Mouse (Mus musculus): ENCODE data around the gene Prdx1.
"Not testable (repeated sequence)": the region's sequence is repeated elsewhere in the genome, so short reads cannot be mapped to it uniquely, and the experiment has no call there.

Prdx1 gene

GRCm38 (mm10) chr4:116677808-116678207, 7.5 kb upstream of the Prdx1 start:
- DNase-seq (ENCODE audit: low spot score in 2 of 2): no peak

DNA sequence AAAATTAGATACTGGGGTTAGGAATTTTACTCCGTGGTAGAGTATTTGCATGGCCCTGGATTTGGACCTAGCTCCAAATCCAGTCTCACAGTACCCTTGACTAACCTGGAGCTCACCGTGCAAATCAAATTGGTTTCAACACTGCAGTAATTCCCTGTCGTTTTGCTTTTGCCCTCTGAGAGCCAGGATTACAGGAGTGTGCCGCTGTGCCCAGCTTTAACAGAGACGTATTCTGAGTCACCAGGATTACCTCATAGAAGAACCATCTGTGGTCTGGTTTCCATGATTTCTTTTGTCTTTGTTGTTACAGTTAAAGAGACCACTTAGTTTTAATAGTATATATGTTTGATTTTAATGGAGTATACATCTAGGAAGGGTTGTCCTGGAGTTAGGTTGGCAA, 6.2 kb upstream of the Prdx1 start:
- DNase-seq (ENCODE audit: low spot score in 2 of 2): no peak

DNA sequence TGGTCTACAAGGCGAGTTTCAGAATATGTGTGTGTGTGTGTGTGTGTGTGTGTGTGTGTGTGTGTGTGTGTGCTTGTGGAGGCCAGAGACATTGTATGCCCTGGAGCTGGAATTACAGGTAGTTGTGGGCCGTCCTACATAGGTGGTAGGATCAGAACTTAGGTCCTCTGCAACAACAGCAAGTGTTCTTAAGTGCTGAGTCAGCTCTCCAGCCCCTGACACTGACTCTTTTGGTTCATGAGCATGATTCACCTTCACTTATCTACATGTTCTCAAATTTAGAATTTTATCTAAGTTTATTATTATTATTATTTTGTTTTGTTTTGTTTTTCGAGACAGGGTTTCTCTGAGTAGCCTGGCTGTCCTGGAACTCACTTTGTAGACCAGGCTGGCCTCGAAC, 4.8 kb upstream of the Prdx1 start:
- not testable (repeated sequence) for DNase-seq (ENCODE audit: low spot score in 2 of 2)

DNA sequence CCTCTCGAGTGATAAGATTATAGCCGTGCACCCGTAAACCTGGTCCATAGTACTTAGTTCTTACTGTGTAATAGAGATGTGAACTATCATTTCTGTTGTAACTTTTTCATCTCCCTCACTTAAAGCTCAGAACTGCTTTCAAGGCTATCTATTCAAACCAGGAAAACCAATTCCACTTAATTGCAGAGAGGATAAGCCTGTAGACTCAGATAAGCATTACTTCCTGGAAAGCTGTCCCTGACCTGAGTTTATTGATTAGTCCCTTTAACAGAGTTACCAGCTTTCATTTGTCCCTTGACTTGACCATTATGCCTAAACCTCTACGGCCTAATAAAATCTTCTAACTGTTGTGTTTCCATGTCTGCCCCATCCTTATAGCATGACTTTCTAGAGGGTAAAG, 1.4 kb upstream of the Prdx1 start:
- no peak for DNase-seq (ENCODE audit: low spot score in 2 of 2)

- no peak for DNase-seq (ENCODE audit: low spot score in 2 of 2)
Measured at GRCm38 (mm10) chr4:116684665-116685064, 679 bp upstream of the Prdx1 start.

DNA sequence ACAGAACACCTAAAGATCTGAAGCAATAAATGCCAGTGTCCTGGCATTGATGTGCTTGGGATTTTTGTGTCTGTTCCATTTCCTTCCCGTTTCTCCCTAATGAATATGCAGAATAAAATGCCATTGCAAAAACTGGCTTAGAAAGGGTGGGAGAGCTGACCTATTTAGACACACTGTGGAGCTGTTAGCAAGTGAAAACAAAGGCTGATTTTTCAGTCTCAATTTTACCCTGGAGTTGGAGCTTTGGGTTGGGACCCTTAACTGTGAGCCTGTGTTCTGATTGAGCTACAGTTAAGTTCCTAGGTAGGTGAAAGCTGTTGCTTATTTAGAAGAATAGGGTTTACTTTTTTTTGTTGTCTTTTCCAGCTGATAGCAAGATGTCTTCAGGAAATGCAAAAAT, 1.7 kb downstream of the Prdx1 start:
- no peak for DNase-seq (ENCODE audit: low spot score in 2 of 2)

DNA sequence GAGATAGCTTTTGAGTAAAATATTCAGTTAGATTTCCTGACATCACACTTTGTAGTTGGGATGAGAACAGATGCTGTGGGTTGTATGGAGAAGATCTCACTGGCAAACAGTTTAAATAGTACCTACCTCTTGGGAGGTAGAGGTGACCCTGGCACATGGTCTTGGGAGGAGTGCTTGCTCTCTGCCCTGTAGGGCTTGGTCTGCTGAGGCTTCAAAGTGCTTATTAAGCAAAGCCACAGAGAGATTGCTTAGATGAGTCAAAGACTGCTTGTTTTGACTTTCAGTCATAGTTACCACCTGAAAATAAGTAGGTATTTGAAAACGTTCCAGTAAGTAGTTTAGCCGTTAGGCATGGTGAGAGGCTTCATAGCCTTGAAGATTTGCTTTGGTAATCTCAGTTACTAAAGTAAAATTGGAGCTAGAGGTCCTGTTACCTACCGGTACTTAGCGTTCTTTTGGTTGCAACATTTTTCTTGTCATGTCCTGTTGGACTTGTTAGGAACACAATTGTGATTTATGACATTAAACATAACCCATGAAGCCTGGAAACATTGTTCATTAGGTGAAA, 4.0 kb downstream of the Prdx1 start:
- no peak for DNase-seq (ENCODE audit: low spot score in 2 of 2)

DNA sequence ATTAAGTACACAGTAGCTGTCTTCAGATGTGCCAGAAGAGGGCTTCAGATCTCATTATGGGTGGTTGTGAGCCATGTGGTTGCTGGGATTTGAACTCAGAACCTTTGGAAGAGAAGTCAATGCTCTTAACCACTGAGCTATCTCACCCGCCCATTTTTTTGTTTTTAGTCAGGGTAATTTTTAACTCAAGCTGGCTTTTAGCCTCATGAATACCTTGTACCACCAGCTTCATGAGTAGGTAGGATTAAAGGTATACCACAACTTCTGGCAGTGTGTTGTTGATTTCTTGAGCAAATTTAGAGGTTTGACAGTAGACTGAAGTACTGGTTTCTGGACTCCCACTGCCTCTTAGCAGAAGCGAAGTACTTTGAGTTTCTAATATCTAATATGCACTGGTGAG, 6.8 kb downstream of the Prdx1 start:
- no peak for DNase-seq (ENCODE audit: low spot score in 2 of 2)

DNA sequence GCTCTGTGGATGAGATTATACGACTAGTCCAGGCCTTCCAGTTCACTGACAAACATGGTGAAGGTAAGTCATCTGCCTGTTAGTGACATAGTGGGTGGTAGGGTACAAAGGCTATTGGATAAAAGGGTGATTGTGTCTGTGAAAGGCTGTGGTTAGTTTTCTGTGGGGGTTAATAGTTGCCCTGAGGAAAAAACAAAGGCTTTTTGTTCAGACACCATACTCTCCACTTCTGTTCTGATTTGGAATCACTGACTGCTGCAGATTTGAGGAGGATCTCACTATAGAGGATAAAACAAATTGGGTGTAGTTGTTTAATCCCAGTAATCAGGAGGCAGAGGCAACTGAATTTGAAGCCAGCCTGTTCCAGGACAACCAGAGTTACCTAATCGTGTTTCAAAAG, 8.4 kb downstream of the Prdx1 start:
- DNase-seq (ENCODE audit: low spot score in 2 of 2): no peak

DNA sequence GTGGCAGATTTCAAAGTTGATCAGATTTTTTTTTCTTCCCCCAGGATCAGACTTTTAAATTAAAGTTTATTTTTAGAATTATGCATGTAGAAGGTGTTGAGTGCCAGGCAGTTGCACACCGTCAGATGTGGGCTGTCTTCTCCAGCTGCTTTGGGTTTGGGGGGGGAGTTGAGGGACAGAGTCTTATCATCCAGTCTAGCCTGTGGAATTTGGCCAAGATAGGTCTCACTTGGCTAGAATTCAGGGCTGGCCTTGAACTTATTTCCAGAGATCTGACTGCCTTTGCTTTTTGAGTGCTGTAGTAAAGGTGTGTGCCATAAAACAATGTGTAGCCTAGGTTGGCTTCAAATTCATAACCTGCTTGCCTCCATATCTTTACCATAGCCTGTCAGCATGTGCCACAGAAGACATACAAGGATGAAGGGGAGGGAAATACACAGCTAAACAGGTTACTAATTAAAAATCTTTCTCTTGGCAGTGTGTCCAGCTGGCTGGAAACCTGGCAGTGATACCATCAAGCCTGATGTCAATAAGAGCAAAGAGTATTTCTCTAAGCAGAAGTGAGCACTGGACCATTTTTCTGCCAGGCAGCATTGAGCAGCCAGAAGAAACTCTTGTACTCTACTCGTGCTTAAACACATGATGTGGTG, 13.5 kb downstream of the Prdx1 start:
- DNase-seq (ENCODE audit: low spot score in 2 of 2): no peak

- no peak for DNase-seq (ENCODE audit: low spot score in 2 of 2)
Measured at GRCm38 (mm10) chr4:116700964-116701363, 15.6 kb downstream of the Prdx1 start.

- peak; percentile 52 to 65 for DNase-seq (ENCODE audit: low spot score in 2 of 2)
Measured at GRCm38 (mm10) chr4:116703804-116704203, 18.5 kb downstream of the Prdx1 start.

GRCm38 (mm10) chr4:116707666-116708065, 22.3 kb downstream of the Prdx1 start:
- no peak for DNase-seq (ENCODE audit: low spot score in 2 of 2)

DNA sequence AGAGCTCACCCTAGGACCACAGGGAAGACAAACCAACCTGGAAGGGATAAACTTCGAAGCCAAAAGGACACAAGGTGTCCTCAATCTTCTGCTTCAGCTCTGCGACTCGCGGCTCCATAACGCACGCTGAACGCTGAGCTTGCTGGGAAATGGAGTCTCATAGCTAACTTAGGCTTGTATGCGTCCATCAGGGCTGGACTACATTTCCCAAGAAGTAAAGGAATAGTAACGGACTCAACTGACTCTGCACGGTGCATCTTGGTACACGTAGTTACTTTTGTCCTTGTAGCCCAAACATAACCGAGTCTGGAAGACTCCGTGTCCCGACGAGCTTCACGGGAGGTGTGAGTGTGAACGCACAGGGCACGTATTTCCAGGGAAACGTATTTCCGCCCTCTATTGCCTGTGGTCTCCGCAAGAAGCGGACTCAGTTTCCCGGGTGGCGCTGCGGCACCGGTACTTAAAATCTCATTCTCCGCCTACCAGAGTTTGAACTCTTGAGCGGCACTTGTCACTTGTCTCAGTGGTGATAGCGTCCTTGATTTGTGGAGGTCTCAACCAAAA, 22.9 kb downstream of the Prdx1 start, which contains the start of the genes Mmachc and Ccdc163:
Gene Mmachc (minus strand): TSS at position 206 of the 564 bp plus-strand sequence.
Gene Ccdc163 (plus strand): TSS at position 309 of the 564 bp plus-strand sequence.
- DNase-seq (ENCODE audit: low spot score in 2 of 2): peak; percentile 93 to 94

DNA sequence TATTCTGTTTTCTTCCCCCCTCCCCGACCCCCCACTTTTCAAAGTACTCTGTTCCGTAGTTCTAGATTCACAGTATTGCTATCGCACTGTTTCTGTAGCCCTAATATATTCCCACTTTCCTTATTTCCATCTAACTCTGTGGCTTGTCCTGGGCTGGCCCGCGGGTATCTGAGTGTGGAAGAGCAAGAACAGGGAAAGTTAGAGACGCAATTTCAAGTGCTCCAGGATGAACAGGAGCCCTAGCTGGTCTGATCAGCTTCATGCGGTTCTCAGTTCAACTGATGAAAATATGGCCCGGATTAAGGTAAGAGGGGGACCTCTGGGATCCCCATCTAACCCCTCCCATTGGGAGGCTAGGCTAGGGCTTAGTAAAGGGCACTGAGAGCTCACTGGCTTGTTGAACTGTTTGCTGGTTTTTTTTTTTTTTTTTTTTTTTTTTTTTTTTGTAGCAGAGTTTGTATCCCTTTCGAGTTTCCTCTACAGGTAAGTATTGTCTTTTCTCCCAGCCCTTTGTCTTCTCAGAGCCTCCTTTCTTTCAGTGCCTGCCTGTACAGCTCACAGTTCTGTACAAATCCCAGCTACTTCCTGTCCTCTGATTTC, 23.5 kb downstream of the Prdx1 start:
- DNase-seq (ENCODE audit: low spot score in 2 of 2): no peak

- no peak for DNase-seq (ENCODE audit: low spot score in 2 of 2)
Measured at GRCm38 (mm10) chr4:116710154-116710553, 24.8 kb downstream of the Prdx1 start.

- DNase-seq (ENCODE audit: low spot score in 2 of 2): no peak
Measured at GRCm38 (mm10) chr4:116712536-116712935, 27.2 kb downstream of the Prdx1 start.

- peak; percentile 64 to 74 for DNase-seq (ENCODE audit: low spot score in 2 of 2)
Measured at GRCm38 (mm10) chr4:116719396-116719795, 34.1 kb downstream of the Prdx1 start.

DNA sequence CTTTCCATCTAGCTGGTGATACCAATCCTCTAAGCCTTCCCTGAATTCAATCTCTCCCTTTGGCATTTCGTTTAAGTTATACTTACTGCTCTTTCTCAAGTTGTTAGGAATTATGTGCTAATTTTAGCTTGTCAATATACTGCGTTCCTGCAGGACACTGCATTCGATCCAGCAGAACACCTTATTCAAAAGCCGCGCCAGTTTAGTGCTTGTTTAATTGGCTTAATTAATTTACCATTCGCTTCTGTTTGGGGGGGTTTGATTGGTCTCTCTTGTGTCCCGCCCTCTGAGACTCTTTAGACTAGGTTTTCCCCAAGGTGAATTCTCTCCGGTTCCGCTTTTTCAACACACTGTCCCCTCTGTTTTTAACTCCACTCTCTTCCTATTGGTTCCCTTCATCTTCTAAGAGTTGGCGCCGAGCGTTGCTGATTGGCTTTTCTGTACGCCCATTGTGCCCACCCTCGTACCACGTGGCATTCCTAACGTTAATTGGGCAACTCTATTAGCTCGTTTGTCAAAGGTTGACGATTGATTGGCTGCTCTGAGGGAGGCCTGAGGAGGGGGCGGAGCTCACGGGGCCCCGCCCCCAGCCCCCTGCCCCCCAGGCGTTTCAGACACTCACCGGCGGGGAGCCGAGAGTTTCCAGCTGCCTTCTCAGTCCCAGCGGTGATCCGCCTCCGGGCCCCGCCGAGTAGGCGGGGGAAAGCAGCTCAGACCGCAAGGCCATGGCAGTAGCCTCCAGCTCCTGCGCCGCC, 35.2 kb downstream of the Prdx1 start, which contains the start of gene Tesk2:
Gene Tesk2 (plus strand): TSS at position 606 of the 755 bp plus-strand sequence.
- peak; percentile 95 to 98 for DNase-seq (ENCODE audit: low spot score in 2 of 2)

DNA sequence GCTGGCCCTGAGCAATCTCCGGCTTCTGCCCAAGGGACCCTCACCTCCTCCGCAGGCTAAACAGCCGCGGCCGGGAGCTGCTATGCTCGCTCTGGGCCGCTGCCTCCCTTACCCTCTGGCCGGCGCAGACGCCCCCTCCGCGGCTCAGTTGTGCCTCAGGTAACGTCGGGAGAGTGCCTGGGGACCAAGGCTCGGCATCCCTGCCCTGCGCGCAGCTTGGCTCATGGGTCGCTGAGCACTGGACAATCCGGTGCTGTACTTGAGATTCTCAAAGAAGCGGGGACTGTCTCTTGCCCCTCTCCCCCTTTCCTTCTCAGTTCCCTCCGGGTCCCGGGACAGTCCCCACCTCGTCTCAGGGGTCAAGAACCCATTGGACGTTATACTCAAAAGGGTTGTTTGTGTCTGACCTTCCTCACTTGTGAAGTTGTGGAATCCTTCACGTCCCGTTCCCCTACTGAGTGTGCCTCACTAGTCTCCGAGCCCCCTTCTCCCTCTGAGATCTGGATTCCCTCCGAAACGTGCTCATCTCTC, 35.8 kb downstream of the Prdx1 start:
- peak in 1 of 2 experiments; percentile 20 for DNase-seq (ENCODE audit: low spot score in 2 of 2)

GRCm38 (mm10) chr4:116722230-116722629, 36.9 kb downstream of the Prdx1 start:
- no peak for DNase-seq (ENCODE audit: low spot score in 2 of 2)

DNA sequence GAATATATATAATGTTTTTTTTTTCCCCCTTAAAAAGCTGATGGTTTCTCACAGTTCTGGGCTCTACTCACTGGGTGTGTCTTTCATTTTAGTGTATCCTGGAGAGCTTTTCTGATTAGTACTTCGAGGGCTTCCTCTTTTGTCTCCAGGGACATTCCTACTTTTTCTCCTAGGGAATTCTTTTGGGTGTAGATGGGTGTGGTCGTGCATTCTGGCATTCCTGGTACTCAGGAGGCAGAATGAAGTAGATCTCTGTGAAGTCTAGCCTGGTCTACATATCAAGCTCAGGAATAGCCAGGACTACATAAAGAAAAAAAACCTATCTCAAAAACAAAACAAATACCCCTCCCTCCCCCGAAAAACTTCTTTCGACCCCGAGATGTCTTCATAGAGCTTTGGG, 40.1 kb downstream of the Prdx1 start:
- no peak for DNase-seq (ENCODE audit: low spot score in 2 of 2)
